Mouse (Mus musculus) left cerebral cortex, adult 2 months (tissue): ENCODE data around the gene Cep55. TPM values are rescaled to one million over a fixed set of nuclear protein-coding genes. Genes with fewer than 3 reads are reported as not detected.
A peak's percentile ranks its signal among the peaks of the same experiment; 100 is the strongest.

Source experiments
- DNase-seq, 2 experiments: peaks; one replicate each; pipeline ENCODE4 v3.0.0; 2021 to 2022; ENCODE audit warnings: low spot score in 2 of 2, mixed read lengths in 1 of 2; ENCODE audit errors: extremely low spot score in 1 of 2
- H3K27ac ChIP-seq: fragments of 200-600 bp; 2 replicates; pipeline ENCODE4 v1.8.1; 2022
- H3K4me3 ChIP-seq: fragments of 200-600 bp; 2 replicates; pipeline ENCODE4 v1.8.1; 2022
- CTCF ChIP-seq: fragments of 200-600 bp; IDR thresholded peaks from 2 replicates; pipeline ENCODE4 v1.8.1; 2022; ENCODE audit warnings: antibody characterized with exemption, mild to moderate bottlenecking, moderate library complexity
- intact Hi-C: fragments of 180-260 bp; cut with DNase I; formaldehyde crosslinking; loops from one replicate; pipeline ENCODE4 v1.15.1; 2025
- total RNA-seq, 2 experiments: library from RNA; stranded (reverse); gene quantifications; 2 replicates each; pipeline ENCODE4 v1.2.3; 2021

Cep55 gene
- total RNA-seq, 2 experiments from 2014 or later, result 0.35 to 0.38 TPM

GRCm38 (mm10) chr19:38114834-38115491 is 60.2 kb downstream of the Cep55 start:
- no peak overlapping the region for H3K4me3 ChIP-seq
- H3K27ac ChIP-seq, result no peak overlapping the region
- no peak for TF ChIP-seq CTCF
- intact Hi-C loops, result no loop called here
- DNase-seq, result no peak

GRCm38 (mm10) chr19:38120123-38120760 is 65.4 kb downstream of the Cep55 start:
- intact Hi-C loops, result no loop called here
- no peak for DNase-seq
- Histone ChIP-seq H3K4me3 (no peak overlapping the region), H3K27ac (no peak overlapping the region)
- no peak for TF ChIP-seq CTCF

- Histone ChIP-seq H3K4me3 (peak overlapping the region; percentile 48), H3K27ac (no peak overlapping the region)
- intact Hi-C loops, result loop anchor here (2.0 kb wide), 1 partner anchor 35 kb away; no protein-coding TSS in a partner anchor
- no peak for TF ChIP-seq CTCF
- DNase-seq, result no peak
Observed at GRCm38 (mm10) chr19:38123921-38124320, 69.1 kb downstream of the Cep55 start.

Other genes with a start within 250 kb of the Cep55 start
- 1 to 10 TPM; 4.0 to 8.0 TPM for gene Myof, start 11.4 kb upstream of the Cep55 start, total RNA-seq
- under 1 TPM in 1 of 2 experiments, not detected in 1; 0.25 TPM for gene Ffar4, start 42.1 kb downstream of the Cep55 start, total RNA-seq
- 10 to 100 TPM; 23.7 to 23.9 TPM for gene Rbp4, start 70.3 kb downstream of the Cep55 start, total RNA-seq
- under 1 TPM; 0.21 to 0.34 TPM for gene Pde6c, start 77.8 kb downstream of the Cep55 start, total RNA-seq
- 10 to 100 TPM; 14.4 to 16.3 TPM for gene Fra10ac1, start 169.1 kb downstream of the Cep55 start, total RNA-seq
- gene Lgi1, start 209.5 kb downstream of the Cep55 start, total RNA-seq, result 100 to 1,000 TPM; 133 to 144 TPM